Mouse (Mus musculus) cortical plate, adult 2 months (tissue): Measurements from ENCODE around the gene Mta1.

ENCODE experiments used
- CTCF ChIP-seq: fragments of 200-500 bp; IDR thresholded peaks from 2 replicates; pipeline ENCODE4 v1.5.1; 2011; ENCODE audit warnings: mild to moderate bottlenecking, control low read depth, low read length; ENCODE audit not compliant: insufficient read depth; ENCODE audit errors: extremely low read depth
- POLR2A ChIP-seq: fragments of 200-500 bp; IDR thresholded peaks from 2 replicates; pipeline ENCODE4 v1.6.1; 2011; ENCODE audit warnings: mild to moderate bottlenecking, low read length, control low read depth; ENCODE audit not compliant: insufficient read depth; ENCODE audit errors: extremely low read depth

- TF ChIP-seq CTCF (no peak), POLR2A (no peak)
Measured at GRCm38 (mm10) chr12:113142021-113142975, 44.2 kb downstream of the Mta1 start.
